Mouse (Mus musculus) heart, postnatal 14 days (tissue): ENCODE measurements around the gene Gm5108. TPM values are rescaled to one million over a fixed set of nuclear protein-coding genes. Genes with fewer than 3 reads are reported as not detected.

ENCODE experiments used
- DNase-seq, 2 experiments: peaks; one replicate each; pipeline ENCODE4 v3.0.0; 2021 to 2022
- intact Hi-C: fragments of 180-260 bp; cut with DNase I; formaldehyde crosslinking; loops from one replicate; pipeline ENCODE4 v1.15.1; 2025
- total RNA-seq, 2 experiments: library from RNA; stranded (reverse); gene quantifications; 2 replicates each; pipeline ENCODE4 v1.2.3; 2021

The Gm5108 gene
- total RNA-seq, 2 experiments from 2014 or later, result not detected

DNA sequence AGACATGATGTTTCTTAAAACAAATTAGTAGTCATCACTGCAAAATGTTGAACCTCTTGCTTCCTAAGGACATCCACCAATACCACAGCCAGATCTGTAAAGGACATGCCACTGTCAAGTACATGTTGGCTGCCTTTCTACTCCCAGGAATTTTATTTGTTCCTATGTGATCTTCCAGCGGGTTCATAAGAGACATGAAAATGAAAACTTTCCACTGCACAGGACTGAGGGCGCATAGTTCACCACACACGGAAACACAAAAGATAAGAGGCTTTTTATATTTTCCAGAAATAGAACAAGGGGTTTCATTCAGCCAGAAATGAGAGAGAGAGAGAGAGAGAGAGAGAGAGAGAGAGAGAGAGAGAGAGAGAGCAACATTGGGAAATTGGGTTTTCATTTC lies 70.1 kb downstream of the Gm5108 start:
- peak in 1 of 2 experiments; percentile 8 for DNase-seq
- intact Hi-C loops, result loop anchor here (5.0 kb wide), 2 partner anchors 164 to 479 kb away; partner anchors contain the start of gene Atp8a1

DNA sequence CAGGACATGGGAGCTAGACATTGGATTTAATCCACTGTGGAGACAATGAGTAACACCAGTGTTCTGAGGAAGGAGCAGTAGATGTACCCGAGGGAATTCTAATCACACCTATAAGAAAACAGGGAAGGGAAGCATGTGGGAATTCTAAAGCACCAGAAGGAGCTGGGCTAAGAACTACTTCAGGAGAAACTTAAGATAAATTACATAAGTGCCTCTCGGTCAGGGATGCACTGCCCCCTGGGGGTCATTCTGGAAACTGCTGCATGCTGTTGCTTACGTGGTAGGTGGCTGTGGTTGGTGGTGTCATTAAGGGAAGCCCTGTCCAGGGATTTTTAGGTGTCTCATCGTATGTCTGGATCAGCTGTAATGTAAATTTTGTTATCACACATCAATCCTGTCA lies 71.1 kb downstream of the Gm5108 start:
- peak; percentile 81 to 87 for DNase-seq
- intact Hi-C loops, result loop anchor here (1.0 to 5.0 kb wide), 4 partner anchors 165 to 480 kb away; partner anchors contain the start of gene Atp8a1

DNA sequence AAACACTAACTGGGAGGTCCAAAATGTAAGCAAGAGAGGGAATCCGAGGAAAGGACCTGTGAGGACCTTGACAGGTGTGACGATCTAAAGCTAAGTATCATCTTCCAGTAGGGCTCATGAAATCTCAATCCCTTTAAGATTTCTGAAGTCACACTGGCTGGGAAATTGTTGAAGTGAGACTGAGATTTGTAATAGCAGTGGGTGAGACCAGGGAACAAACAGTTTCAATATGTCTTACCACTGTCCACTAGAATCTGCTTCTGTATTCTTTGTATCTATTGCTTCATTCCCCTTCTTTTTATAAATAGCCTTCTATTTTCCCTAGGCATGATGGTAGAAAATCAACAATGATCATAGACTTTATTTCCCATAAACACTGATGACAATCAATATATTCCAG lies 79.4 kb downstream of the Gm5108 start:
- DNase-seq, result no peak
- intact Hi-C loops, result no loop called here

Other genes with a start within 250 kb of the Gm5108 start
- 10 to 100 TPM; 17.2 to 19.6 TPM for gene Atp8a1, start 94.2 kb upstream of the Gm5108 start, total RNA-seq
- gene Gm21905, start 4.8 kb downstream of the Gm5108 start, total RNA-seq, result not detected
- not detected for gene Grxcr1, start 90.2 kb downstream of the Gm5108 start, total RNA-seq